Mouse (Mus musculus): ENCODE measurements at regions not wholly inside any gene's neighbourhood (a gene's known extent, or its start where the extent isn't known, plus 50 kb on each side); places are given as distances from the start of the nearest gene placed in this dataset.

DNA sequence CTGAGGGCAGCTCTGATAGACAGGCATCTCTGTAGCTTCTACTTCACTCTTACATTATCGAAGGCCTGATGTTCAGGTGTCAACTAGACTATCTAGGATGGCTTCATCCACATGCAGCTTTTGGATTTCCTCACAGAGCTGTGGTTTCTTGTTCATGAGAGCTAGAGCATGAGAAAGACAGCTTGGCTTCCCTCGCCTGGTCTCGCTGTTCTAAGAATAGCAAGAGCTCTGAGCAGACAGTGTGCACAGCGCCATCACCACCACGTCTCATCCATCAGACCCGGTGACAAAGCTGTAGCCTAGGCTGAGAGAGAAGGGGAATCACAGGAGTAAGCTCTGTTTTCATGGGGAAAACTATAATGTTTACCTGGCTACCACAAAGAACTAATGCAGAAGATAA is 220.1 kb upstream of the N6amt1 start:
- Histone ChIP-seq H3K4me3 (no peak overlapping the region), H3K4me1 (peaks cover 10% of the 10 kb centered on the region), H3K36me3 (no peaks in the 10 kb centered on the region), H3K4me2 (no peak overlapping the region), H3K27me3 (replicated peaks) (no peaks in the 10 kb centered on the region), H3K9me3 (no peaks in the 10 kb centered on the region), H3K27ac (replicated peaks) (0 out of 2 replicates have a peak overlapping the region, but pooled peaks have one; percentile 32), H3K9ac (no peak overlapping the region)
- WGBS: 44% methylated on average over 6 of the region's 6 CpGs
- no peak for ATAC-seq (ENCODE audit: extremely low read depth, insufficient number of reproducible peaks, low FRiP score, low TSS enrichment)

- WGBS: 71% methylated on average over 4 of the region's 4 CpGs
- no peaks in the 10 kb centered on the region for H3K9me3 ChIP-seq
- H3K4me1 ChIP-seq: peaks cover 10% of the 10 kb centered on the region
- no peak overlapping the region for H3K27ac ChIP-seq (replicated peaks)
- H3K4me2 ChIP-seq: no peak overlapping the region
- no peak overlapping the region for H3K9ac ChIP-seq
- no peak for ATAC-seq (ENCODE audit: extremely low read depth, insufficient number of reproducible peaks, low FRiP score, low TSS enrichment)
- H3K4me3 ChIP-seq: no peak overlapping the region
- no peaks in the 10 kb centered on the region for H3K36me3 ChIP-seq
- no peaks in the 10 kb centered on the region for H3K27me3 ChIP-seq (replicated peaks)
Observed at GRCm38 (mm10) chr16:87132082-87132481, 221.9 kb upstream of the N6amt1 start.

GRCm38 (mm10) chr16:87130733-87131640 is 223.0 kb upstream of the N6amt1 start:
- Histone ChIP-seq H3K9me3 (no peaks in the 10 kb centered on the region), H3K27ac (replicated peaks) (no peak overlapping the region), H3K36me3 (no peaks in the 10 kb centered on the region), H3K9ac (no peak overlapping the region), H3K4me3 (no peak overlapping the region), H3K27me3 (replicated peaks) (no peaks in the 10 kb centered on the region), H3K4me2 (no peak overlapping the region), H3K4me1 (peaks cover 10% of the 10 kb centered on the region)
- 67% methylated on average over 12 of the region's 12 CpGs for WGBS
- ATAC-seq (ENCODE audit: extremely low read depth, insufficient number of reproducible peaks, low FRiP score, low TSS enrichment): no peak

DNA sequence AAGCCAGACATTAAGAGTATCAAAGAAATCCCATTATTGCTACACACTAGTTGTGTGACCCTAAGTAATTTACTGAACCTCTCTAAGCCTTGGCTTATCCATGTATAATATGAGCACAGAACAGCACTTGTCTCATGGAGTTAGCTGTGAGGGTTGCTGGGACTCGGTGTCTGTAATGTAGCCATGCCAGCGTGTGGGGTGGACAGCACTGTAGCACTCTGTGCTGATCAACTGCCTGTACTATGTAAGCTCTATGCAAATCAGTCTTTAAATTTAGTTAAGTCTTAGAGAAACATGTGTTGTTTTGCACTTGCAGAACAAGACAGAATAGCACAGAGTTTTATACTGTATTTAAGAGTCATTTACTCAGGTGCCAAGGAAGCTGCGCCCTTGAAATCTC is 225.0 kb upstream of the N6amt1 start:
- Histone ChIP-seq H3K4me1 (peaks cover 7% of the 10 kb centered on the region), H3K4me2 (no peak overlapping the region), H3K9me3 (no peaks in the 10 kb centered on the region), H3K36me3 (no peaks in the 10 kb centered on the region), H3K9ac (no peak overlapping the region), H3K27ac (replicated peaks) (no peak overlapping the region; the same call in 1 of the 2 replicates), H3K4me3 (no peak overlapping the region), H3K27me3 (replicated peaks) (no peaks in the 10 kb centered on the region)
- ATAC-seq (ENCODE audit: extremely low read depth, insufficient number of reproducible peaks, low FRiP score, low TSS enrichment): no peak
- WGBS: 90% methylated on average over 3 of the region's 3 CpGs

DNA sequence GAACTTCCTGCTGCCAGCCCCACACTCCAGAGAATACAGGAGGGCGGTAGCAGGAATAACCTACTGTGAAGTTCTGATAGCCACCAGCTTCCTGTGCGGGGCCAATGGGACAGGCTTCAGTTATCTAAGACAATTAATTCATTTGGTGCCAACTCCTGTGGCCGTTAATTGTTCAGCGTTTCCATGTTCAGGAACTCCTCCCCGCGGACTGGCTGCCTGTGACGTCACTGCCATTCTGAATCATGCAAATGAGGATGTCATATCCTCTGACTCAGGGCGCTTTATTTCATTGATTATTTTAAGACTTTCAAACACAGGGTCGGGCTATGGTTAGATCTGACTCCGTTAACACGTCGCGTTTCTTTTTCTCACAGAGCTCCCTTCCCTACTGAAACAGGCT is 225.8 kb upstream of the N6amt1 start:
- 54% methylated on average over 13 of the region's 13 CpGs for WGBS

GRCm38 (mm10) chr16:87124519-87124918 is 229.5 kb upstream of the N6amt1 start:
- H3K4me2 ChIP-seq: no peak overlapping the region
- no peaks in the 10 kb centered on the region for H3K27me3 ChIP-seq (replicated peaks)
- no peak for ATAC-seq (ENCODE audit: extremely low read depth, insufficient number of reproducible peaks, low FRiP score, low TSS enrichment)
- no peak overlapping the region for H3K4me3 ChIP-seq
- no peaks in the 10 kb centered on the region for H3K36me3 ChIP-seq
- H3K27ac ChIP-seq (replicated peaks): no peak overlapping the region
- no peaks in the 10 kb centered on the region for H3K9me3 ChIP-seq
- H3K9ac ChIP-seq: no peak overlapping the region
- H3K4me1 ChIP-seq: no peaks in the 10 kb centered on the region
- 83% methylated on average over 7 of the region's 7 CpGs for WGBS

More for the DNA sequence above, 225.8 kb upstream of the N6amt1 start:
- Histone ChIP-seq H3K27ac (replicated peaks) (no peak overlapping the region), H3K9ac (no peak overlapping the region), H3K9me3 (no peaks in the 10 kb centered on the region), H3K4me1 (no peaks in the 10 kb centered on the region), H3K4me3 (peak overlapping the region; percentile 14), H3K4me2 (peak overlapping the region; percentile 20), H3K27me3 (replicated peaks) (no peaks in the 10 kb centered on the region), H3K36me3 (no peaks in the 10 kb centered on the region)
- no peak for ATAC-seq (ENCODE audit: extremely low read depth, insufficient number of reproducible peaks, low FRiP score, low TSS enrichment)

DNA sequence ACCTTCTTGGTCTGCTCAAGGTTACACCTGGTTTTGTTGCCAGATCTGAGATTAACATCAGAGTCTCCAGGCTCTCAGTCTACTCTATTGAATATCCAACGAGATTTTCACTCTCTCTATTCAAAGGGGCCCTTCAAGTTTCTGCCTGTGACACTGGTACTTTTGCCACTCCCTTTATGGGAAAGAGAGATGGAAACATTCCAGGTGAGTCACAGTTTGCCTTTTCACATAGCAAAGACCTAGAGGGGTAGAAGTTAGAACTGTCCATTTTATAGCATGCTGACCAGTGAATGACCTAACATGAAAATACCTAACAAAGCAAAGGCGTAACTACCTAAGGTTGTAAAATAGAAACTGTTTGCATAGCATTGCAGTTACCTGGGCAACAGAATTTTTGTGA is 250.4 kb upstream of the N6amt1 start:
- Histone ChIP-seq H3K4me1 (no peaks in the 10 kb centered on the region), H3K36me3 (no peaks in the 10 kb centered on the region), H3K9me3 (no peaks in the 10 kb centered on the region), H3K4me2 (no peak overlapping the region), H3K27ac (replicated peaks) (no peak overlapping the region), H3K4me3 (no peak overlapping the region), H3K27me3 (replicated peaks) (no peaks in the 10 kb centered on the region), H3K9ac (no peak overlapping the region)
- ATAC-seq (ENCODE audit: extremely low read depth, insufficient number of reproducible peaks, low FRiP score, low TSS enrichment): no peak
- 64% methylated on average over 2 of the region's 2 CpGs for WGBS

DNA sequence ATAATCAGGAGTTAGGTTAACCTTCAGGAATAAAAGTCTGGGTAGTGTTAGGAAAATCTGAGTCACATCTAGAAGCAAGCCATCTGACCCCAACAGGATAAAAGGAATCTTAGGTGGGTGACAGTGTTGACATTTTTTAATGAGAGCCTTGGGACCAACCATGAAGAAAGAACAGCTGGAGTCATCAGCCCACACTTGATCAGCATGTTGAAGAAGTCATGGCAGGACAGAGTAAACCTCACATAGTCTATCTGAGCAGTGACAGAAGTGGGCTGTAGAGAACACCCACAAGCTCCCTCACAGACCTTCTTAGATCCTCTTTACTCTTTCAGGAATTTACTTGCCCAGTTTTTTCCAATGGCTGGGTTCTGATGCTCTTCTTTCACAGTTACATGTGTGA is 251.9 kb upstream of the N6amt1 start:
- no peaks in the 10 kb centered on the region for H3K4me1 ChIP-seq
- no peaks in the 10 kb centered on the region for H3K9me3 ChIP-seq
- no peak overlapping the region for H3K4me3 ChIP-seq
- no peak overlapping the region for H3K4me2 ChIP-seq
- H3K9ac ChIP-seq: no peak overlapping the region
- no peak overlapping the region for H3K27ac ChIP-seq (replicated peaks)
- no peaks in the 10 kb centered on the region for H3K27me3 ChIP-seq (replicated peaks)
- ATAC-seq (ENCODE audit: extremely low read depth, insufficient number of reproducible peaks, low FRiP score, low TSS enrichment): no peak
- H3K36me3 ChIP-seq: no peaks in the 10 kb centered on the region

DNA sequence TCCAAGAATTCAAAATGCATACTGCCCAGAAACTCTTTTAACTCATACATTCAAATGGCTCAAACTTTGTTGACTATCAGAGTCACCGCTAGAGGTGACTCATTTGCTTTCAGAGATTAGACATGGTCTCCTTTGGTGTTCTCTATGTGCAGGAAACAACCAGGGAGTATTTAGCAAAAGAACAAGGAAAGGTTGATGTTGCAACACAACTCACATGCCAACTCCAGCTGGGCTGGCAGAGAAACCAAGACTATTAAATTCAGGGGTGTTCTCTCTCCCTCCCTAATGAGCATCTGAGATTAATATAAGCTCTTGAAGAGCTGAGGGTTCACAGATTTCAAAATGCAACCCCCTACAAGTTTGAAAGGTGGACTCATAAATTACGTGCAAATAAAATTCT is 262.0 kb upstream of the N6amt1 start:
- ATAC-seq (ENCODE audit: extremely low read depth, insufficient number of reproducible peaks, low FRiP score, low TSS enrichment): no peak
- WGBS: 80% methylated on average over 2 of the region's 2 CpGs
- no peaks in the 10 kb centered on the region for H3K27me3 ChIP-seq (replicated peaks)
- H3K27ac ChIP-seq (replicated peaks): no peak overlapping the region
- no peak overlapping the region for H3K9ac ChIP-seq
- no peaks in the 10 kb centered on the region for H3K9me3 ChIP-seq
- H3K4me1 ChIP-seq: no peaks in the 10 kb centered on the region
- no peaks in the 10 kb centered on the region for H3K36me3 ChIP-seq
- no peak overlapping the region for H3K4me3 ChIP-seq
- H3K4me2 ChIP-seq: no peak overlapping the region

GRCm38 (mm10) chr16:87089322-87089721 is 264.7 kb upstream of the N6amt1 start:
- H3K4me1 ChIP-seq: no peaks in the 10 kb centered on the region
- H3K27me3 ChIP-seq (replicated peaks): no peaks in the 10 kb centered on the region
- H3K36me3 ChIP-seq: no peaks in the 10 kb centered on the region
- no peak overlapping the region for H3K4me2 ChIP-seq
- no peak overlapping the region for H3K4me3 ChIP-seq
- WGBS: 65% methylated on average over 3 of the region's 3 CpGs
- no peaks in the 10 kb centered on the region for H3K9me3 ChIP-seq
- H3K27ac ChIP-seq (replicated peaks): no peak overlapping the region
- no peak for ATAC-seq (ENCODE audit: extremely low read depth, insufficient number of reproducible peaks, low FRiP score, low TSS enrichment)
- no peak overlapping the region for H3K9ac ChIP-seq

GRCm38 (mm10) chr16:87083505-87083904 is 270.5 kb upstream of the N6amt1 start:
- Histone ChIP-seq H3K27me3 (replicated peaks) (no peaks in the 10 kb centered on the region), H3K36me3 (no peaks in the 10 kb centered on the region), H3K9ac (no peak overlapping the region), H3K9me3 (no peaks in the 10 kb centered on the region), H3K27ac (replicated peaks) (no peak overlapping the region), H3K4me2 (no peak overlapping the region), H3K4me3 (no peak overlapping the region), H3K4me1 (peaks cover 10% of the 10 kb centered on the region; the same call in 1 of the 2 replicates)
- 39% methylated on average over 2 of the region's 2 CpGs for WGBS
- no peak for ATAC-seq (ENCODE audit: extremely low read depth, insufficient number of reproducible peaks, low FRiP score, low TSS enrichment)

GRCm38 (mm10) chr16:87077385-87077784 is 276.6 kb upstream of the N6amt1 start:
- no peak for ATAC-seq (ENCODE audit: extremely low read depth, insufficient number of reproducible peaks, low FRiP score, low TSS enrichment)
- WGBS: 79% methylated on average over 2 of the region's 2 CpGs
- H3K4me2 ChIP-seq: no peak overlapping the region

More at GRCm38 (mm10) chr16:87077385-87077784, 276.6 kb upstream of the N6amt1 start:
- no peak overlapping the region for H3K27ac ChIP-seq (replicated peaks)
- no peaks in the 10 kb centered on the region for H3K27me3 ChIP-seq (replicated peaks)
- no peaks in the 10 kb centered on the region for H3K36me3 ChIP-seq
- H3K9me3 ChIP-seq: no peaks in the 10 kb centered on the region
- H3K9ac ChIP-seq: no peak overlapping the region
- no peaks in the 10 kb centered on the region for H3K4me1 ChIP-seq
- H3K4me3 ChIP-seq: no peak overlapping the region

Measured in heart, embryonic 13.5 days (tissue).